Mouse (Mus musculus): Measurements from ENCODE around the gene Olfr1386. TPM values are rescaled to one million over a fixed set of nuclear protein-coding genes. Genes with fewer than 3 reads are reported as not detected.

Gene Olfr1386
- polyA plus RNA-seq (2021; fragmentation: Nextera tagmentation), result not detected in 2 replicates
- long read RNA-seq, experiment 1, result 0 reads
- long read RNA-seq, experiment 2, result 0 reads

GRCm38 (mm10) chr11:49464746-49465145, at the start of gene Olfr1386:
Olfr1386 (plus strand) TSS chr11:49465046.

DNA sequence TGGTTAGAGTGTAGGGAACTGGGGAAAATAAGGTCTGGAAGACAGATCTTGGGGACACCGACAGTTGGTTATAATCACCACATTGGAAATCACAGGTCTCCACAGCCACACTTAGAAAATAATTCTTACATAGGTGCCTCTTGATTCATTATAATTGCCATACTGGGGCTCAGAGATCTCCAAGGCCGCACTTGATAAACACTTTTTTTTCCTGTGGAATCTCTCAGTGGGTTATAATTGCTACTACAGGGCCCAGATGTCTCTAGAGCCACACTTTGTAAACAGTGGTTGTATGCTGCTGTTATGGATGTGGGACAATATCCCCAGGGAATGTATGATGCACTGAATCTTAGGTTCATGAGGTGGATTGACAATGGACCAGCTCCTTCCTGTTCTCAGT, 42.1 kb upstream of the Olfr1386 start, which contains the start of gene Olfr1389:
Gene Olfr1389 (plus strand): TSS at position 301 of the 400 bp plus-strand sequence.

DNA sequence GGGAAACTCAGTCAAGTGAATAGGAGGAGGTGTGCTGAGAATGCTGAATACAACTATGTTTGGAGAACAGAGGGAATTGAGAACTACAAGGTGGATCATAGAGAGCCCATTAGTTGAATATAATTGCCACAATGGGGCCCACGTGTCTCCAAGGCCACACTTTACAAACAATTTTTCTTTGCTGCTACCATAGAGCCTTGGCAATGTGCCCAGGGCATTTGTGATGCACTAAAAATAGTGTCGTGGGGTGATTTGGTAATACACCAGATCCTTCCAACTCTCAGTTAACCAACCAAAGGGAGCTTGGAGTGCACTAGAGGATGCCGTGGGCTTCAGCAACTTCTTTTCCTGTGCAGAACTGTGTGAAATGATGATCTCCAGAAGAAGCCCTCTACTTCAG, 28.4 kb upstream of the Olfr1386 start, which contains the start of gene Olfr1388:
Gene Olfr1388 (plus strand): TSS at position 214 of the 400 bp plus-strand sequence.

GRCm38 (mm10) chr11:49455043-49455442, 9.8 kb upstream of the Olfr1386 start, which contains the start of gene Olfr1387:
Olfr1387 (plus strand) TSS chr11:49455343.

DNA sequence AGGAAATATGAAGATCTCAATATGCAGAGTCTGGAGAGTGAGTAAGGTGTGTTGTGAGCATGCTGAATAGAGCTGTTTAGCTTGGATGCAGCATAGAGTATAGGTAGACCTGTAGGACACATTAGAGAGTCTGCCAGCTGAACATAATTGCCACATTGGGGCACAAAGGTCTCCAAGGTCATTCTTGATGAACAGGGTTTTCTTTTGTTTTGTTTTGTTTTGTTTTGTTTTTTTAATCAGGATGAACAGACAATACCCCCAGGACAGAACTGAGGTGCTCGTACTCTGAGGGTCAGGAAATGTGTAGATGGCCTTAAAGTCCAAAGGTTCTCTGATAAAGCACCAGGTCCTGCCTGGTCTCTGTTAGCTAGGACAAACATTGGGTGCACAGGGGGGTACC, 23.9 kb downstream of the Olfr1386 start, which contains the start of gene Olfr1385:
Gene Olfr1385 (plus strand): TSS at position 301 of the 400 bp plus-strand sequence.

DNA sequence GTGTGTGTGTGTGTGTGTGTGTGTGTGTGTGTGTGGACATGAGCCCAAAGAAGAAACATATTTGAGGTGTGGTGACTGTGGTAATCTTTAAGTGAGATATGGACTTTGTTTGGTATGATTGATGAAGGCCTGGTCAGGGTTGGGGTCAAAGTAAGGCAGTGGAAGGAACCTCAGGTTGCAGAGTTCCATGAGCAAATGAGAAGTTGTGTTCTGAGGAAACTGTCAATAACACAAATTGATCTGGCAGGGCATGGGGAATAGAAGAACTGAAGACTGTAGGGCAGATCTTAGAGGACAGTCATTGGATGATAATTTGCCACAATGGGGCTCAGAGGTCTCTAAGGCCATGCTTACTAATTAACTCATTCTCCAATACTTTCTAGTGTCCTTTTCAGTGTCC, 54.5 kb downstream of the Olfr1386 start, which contains the start of gene Olfr1383:
Gene Olfr1383 (plus strand): TSS at position 301 of the 400 bp plus-strand sequence.

Other genes with a start within 250 kb of the Olfr1386 start
- 12.8 and 18.8 TPM in 2 replicates for gene Mgat1, start 220.9 kb upstream of the Olfr1386 start, polyA plus RNA-seq (2021; fragmentation: Nextera tagmentation)
- gene Olfr1393, start 186.7 kb upstream of the Olfr1386 start, polyA plus RNA-seq (2021; fragmentation: Nextera tagmentation), result 0.11 and 0.13 TPM in 2 replicates
- not detected in 2 replicates for gene Olfr1392, start 179.8 kb upstream of the Olfr1386 start, polyA plus RNA-seq (2021; fragmentation: Nextera tagmentation)
- not detected in 2 replicates for gene Olfr10, start 160.3 kb upstream of the Olfr1386 start, polyA plus RNA-seq (2021; fragmentation: Nextera tagmentation)
- gene Olfr1391, start 142.3 kb upstream of the Olfr1386 start, polyA plus RNA-seq (2021; fragmentation: Nextera tagmentation), result not detected in 2 replicates
- gene Olfr1390, start 129.9 kb upstream of the Olfr1386 start, polyA plus RNA-seq (2021; fragmentation: Nextera tagmentation), result not detected in 2 replicates
- not detected in 2 replicates for gene Olfr1389, start 42.0 kb upstream of the Olfr1386 start, polyA plus RNA-seq (2021; fragmentation: Nextera tagmentation)
- gene Olfr1388, start 28.4 kb upstream of the Olfr1386 start, polyA plus RNA-seq (2021; fragmentation: Nextera tagmentation), result not detected in 2 replicates
- not detected in 2 replicates for gene Olfr1387, start 9.7 kb upstream of the Olfr1386 start, polyA plus RNA-seq (2021; fragmentation: Nextera tagmentation)
- not detected in 2 replicates for gene Olfr1385, start 24.0 kb downstream of the Olfr1386 start, polyA plus RNA-seq (2021; fragmentation: Nextera tagmentation)
- not detected in 2 replicates for gene Olfr1384, start 41.7 kb downstream of the Olfr1386 start, polyA plus RNA-seq (2021; fragmentation: Nextera tagmentation)
- gene Olfr1383, start 54.6 kb downstream of the Olfr1386 start, polyA plus RNA-seq (2021; fragmentation: Nextera tagmentation), result not detected in 2 replicates
- gene Olfr1382, start 63.2 kb downstream of the Olfr1386 start, polyA plus RNA-seq (2021; fragmentation: Nextera tagmentation), result not detected in 2 replicates
- gene Olfr1381, start 78.4 kb downstream of the Olfr1386 start, polyA plus RNA-seq (2021; fragmentation: Nextera tagmentation), result not detected in 2 replicates
- not detected in 2 replicates for gene Olfr1380, start 91.8 kb downstream of the Olfr1386 start, polyA plus RNA-seq (2021; fragmentation: Nextera tagmentation)
- gene Flt4, start 144.2 kb downstream of the Olfr1386 start, polyA plus RNA-seq (2021; fragmentation: Nextera tagmentation), result 0.40 and 0.74 TPM in 2 replicates
- 0.49 TPM in 1 of 2 replicates, not detected in the other for gene Scgb3a1, start 198.6 kb downstream of the Olfr1386 start, polyA plus RNA-seq (2021; fragmentation: Nextera tagmentation)
- gene Cnot6, start 247.7 kb downstream of the Olfr1386 start, polyA plus RNA-seq (2021; fragmentation: Nextera tagmentation), result 3.2 and 4.3 TPM in 2 replicates